Mouse (Mus musculus) liver, postnatal 0 days (tissue): ENCODE results near the gene Lonrf2.

Source experiments
- CTCF ChIP-seq: sonication (generic); IDR thresholded peaks from 2 replicates; pipeline ENCODE4 v1.5.1; 2016; ENCODE audit warnings: antibody characterized with exemption, low read depth
- EP300 ChIP-seq: IDR thresholded peaks from 2 replicates; pipeline ENCODE4 v1.6.1; 2016; ENCODE audit warnings: antibody characterized with exemption, low read depth, mild to moderate bottlenecking

- TF ChIP-seq CTCF (no peak), EP300 (no peak)
Measured at GRCm38 (mm10) chr1:38791016-38791810, 45.3 kb downstream of the Lonrf2 start.
